Mouse (Mus musculus) small intestine, adult 2 months (tissue): Measurements from ENCODE around the gene Prss30.
"Not testable (repeated sequence)": the region's sequence is repeated elsewhere in the genome, so short reads cannot be mapped to it uniquely, and the experiment has no call there.

Experiments used
- CTCF ChIP-seq: fragments of 200-500 bp; IDR thresholded peaks from 2 replicates; pipeline ENCODE4 v1.5.1; 2012; ENCODE audit warnings: low read depth, mild to moderate bottlenecking, control low read depth, inconsistent platforms, low read length, moderate library complexity, mixed read lengths; ENCODE audit not compliant: insufficient replicate concordance, insufficient read length; ENCODE audit errors: extremely low read depth
- POLR2A ChIP-seq: fragments of 200-500 bp; IDR thresholded peaks from 2 replicates; pipeline ENCODE4 v1.6.1; 2012; ENCODE audit warnings: low read depth, mild to moderate bottlenecking, control low read depth, inconsistent platforms, low read length, moderate library complexity

DNA sequence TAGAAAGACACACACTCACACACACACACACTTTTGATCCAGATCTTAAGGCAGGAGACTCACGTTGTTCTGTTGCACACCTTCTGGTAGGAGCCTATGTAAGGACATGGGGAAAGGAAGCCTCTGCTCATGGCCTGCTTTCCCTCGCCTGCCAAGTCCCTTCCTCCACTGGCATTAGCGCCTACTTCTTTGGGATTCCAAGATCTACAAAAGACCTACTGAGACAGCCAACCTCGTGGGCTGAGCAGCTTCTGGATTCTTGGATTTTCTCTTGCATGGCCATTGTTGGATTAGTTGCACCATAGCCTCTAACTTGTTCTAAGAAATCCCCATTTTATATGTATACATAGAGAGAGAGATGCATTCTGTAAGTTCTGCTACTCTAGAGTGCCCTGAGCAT lies 29.5 kb downstream of the Prss30 start:
- not testable (repeated sequence) for TF ChIP-seq CTCF, POLR2A
